Mouse (Mus musculus): ENCODE measurements around the gene Runx2.

DNA sequence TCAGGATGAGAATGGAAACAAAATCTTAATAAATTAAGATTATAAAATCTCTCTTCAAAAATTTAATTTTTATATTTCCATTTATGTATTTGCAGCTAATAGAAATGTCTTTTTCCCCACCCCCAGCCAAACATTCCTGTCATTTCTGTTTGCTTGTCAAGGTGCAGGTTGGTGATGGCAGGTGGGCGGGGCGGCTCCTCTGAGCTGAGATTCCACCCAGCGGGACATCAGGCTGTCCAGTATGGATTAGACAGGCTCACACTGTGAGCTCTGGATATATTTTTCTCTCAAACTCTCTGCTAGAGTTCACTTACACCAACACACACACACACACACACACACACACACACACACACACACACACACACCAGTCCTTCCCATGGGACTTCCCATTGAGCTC is 306.9 kb downstream of the Runx2 start:
- TF ChIP-seq CTCF (IDR thresholded peaks at IDR 0.05; ENCODE audit: extremely low read depth, insufficient read length, insufficient replicate concordance, low read depth, low read length) (no peak), POLR2A (IDR thresholded peaks at IDR 0.05; ENCODE audit: low read depth, low read length) (no peak)
